Mouse (Mus musculus): Measurements from ENCODE around the gene Zfhx3. TPM values are rescaled to one million over a fixed set of nuclear protein-coding genes. Genes with fewer than 3 reads are reported as not detected.

Gene Zfhx3
- polyA plus RNA-seq, 1 experiment from 2014 or later, result 60.2 TPM

DNA sequence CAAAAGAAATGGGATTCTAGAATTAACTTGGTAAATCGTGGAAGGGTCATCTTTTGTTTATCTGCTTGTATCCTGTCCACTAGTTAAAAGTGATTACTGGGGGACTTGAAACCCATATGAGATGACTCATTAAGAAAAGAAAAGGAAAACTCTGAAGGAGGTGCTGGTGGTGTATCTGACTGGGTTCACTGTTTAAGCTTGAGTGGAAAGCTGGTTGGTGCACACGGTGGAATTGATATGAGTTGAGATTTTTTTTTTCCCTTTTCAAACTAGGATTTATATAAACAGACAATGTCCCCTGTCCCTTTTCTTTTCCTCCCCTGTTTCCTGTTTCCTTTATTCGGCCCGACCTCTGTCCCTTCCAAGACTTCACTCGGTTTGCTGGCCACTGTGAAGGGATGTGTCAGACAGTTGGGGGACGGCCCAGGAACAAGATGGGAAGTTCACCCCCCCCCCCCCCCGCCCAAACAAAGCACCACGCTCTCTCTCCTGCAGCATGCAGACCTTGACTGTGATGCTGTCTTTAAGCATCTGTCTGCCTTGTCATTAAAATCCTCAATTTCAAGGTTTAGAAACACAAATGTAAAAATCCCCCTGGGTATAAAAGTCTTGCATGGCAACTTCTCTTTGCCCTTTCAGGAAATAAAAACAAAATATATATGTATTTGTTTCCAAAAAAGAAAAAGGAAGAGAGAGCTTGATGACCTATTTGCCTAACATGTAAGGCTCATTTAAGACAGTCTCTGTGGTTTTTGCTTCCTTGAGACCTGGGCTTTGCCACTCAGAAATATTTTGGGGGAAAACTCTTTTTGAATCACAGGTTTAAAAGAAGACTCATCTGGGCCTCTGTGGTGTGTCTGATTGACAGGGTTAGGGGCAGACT lies 768.4 kb downstream of the Zfhx3 start:
- H3K4me3 ChIP-seq, result peak overlapping the region; percentile 15
- peaks cover 65% of the 10 kb centered on the region for H3K4me1 ChIP-seq
- H3K27me3 ChIP-seq (replicated peaks), result no peaks in the 10 kb centered on the region
- H3K4me2 ChIP-seq, result peak overlapping the region; percentile 91
- 12% methylated on average over 8 of the region's 8 CpGs for WGBS
- no peaks in the 10 kb centered on the region for H3K9me3 ChIP-seq
- peak overlapping the region; percentile 100 for H3K27ac ChIP-seq
- no peak for ATAC-seq (replicated peaks)
- peak overlapping the region; percentile 79 for H3K9ac ChIP-seq
- no peaks in the 10 kb centered on the region for H3K36me3 ChIP-seq (replicated peaks)

DNA sequence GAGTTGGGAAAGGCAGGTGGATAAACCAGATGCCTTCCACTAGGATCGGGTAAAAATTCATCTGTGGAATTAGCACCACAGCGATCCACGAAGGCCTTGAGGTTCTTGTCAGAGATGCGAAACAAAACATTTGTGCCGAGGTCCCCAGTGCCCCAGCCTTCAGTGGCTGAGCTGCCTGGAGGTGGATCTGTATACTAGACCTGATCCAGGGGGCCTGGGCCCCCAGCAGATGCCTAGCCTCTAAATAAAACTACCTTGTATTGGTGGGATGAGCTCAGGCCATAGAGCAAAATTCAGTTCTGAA lies 769.0 kb downstream of the Zfhx3 start:
- Histone ChIP-seq H3K4me2 (peak overlapping the region; percentile 91), H3K4me3 (no peak overlapping the region), H3K27ac (peak overlapping the region; percentile 100), H3K27me3 (replicated peaks) (no peaks in the 10 kb centered on the region), H3K9ac (peak overlapping the region; percentile 79), H3K4me1 (peaks cover 71% of the 10 kb centered on the region), H3K36me3 (replicated peaks) (no peaks in the 10 kb centered on the region), H3K9me3 (no peaks in the 10 kb centered on the region)
- ATAC-seq (replicated peaks), result no peak
- 16% methylated on average over 5 of the region's 5 CpGs for WGBS

DNA sequence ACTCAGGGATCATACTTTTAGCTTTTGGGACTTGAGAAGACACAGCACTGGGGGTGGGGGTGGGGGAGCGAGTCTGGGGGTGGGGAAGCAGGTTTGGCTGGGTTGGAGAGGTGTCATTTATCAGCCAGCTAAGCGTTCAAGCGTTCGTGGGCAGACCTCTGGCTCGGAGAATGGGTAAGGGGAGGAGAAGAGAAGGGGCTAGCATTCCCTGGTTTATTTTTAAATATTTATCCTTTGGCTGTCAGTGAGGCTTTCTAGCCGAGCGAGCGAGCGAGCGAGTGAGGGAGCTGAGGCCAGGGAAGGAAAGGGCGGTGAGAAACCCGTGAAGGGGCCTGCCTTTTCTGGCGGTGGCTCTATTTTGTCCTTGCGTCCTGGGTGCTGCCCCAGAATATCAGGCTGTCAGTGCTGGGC lies 769.6 kb downstream of the Zfhx3 start:
- Histone ChIP-seq H3K36me3 (replicated peaks) (no peaks in the 10 kb centered on the region), H3K9ac (peak overlapping the region; percentile 79), H3K4me1 (peaks cover 76% of the 10 kb centered on the region), H3K4me3 (peak overlapping the region; percentile 82), H3K9me3 (no peaks in the 10 kb centered on the region), H3K4me2 (peak overlapping the region; percentile 91), H3K27me3 (replicated peaks) (no peaks in the 10 kb centered on the region), H3K27ac (peak overlapping the region; percentile 100)
- ATAC-seq (replicated peaks), result no peak
- WGBS, result 19% methylated on average over 14 of the region's 14 CpGs

DNA sequence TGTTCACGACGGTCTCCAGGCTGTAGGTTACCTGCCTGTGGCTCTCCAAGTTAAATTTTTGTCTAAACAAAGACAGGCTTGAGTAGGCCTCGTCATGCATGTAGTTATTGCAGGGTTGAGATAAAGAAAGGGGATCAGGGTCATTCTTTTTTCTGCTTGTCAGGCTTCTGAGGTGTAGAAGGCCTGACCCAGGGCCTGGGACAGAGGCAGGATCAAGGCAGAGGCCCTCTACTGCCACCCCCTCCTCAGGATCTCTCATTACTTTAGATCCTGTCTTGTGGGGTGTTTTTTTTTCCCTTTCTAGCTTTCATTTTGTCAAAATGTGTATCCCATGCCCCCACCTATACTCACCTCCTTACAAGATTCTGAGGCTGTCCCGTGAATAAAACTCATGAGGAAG lies 770.2 kb downstream of the Zfhx3 start:
- Histone ChIP-seq H3K27ac (peak overlapping the region; percentile 100), H3K4me3 (peak overlapping the region; percentile 82), H3K4me1 (peaks cover 82% of the 10 kb centered on the region), H3K36me3 (replicated peaks) (no peaks in the 10 kb centered on the region), H3K9me3 (no peaks in the 10 kb centered on the region), H3K9ac (peak overlapping the region; percentile 79), H3K4me2 (peak overlapping the region; percentile 91), H3K27me3 (replicated peaks) (no peaks in the 10 kb centered on the region)
- WGBS, result 23% methylated on average over 4 of the region's 4 CpGs
- ATAC-seq (replicated peaks), result no peak

DNA sequence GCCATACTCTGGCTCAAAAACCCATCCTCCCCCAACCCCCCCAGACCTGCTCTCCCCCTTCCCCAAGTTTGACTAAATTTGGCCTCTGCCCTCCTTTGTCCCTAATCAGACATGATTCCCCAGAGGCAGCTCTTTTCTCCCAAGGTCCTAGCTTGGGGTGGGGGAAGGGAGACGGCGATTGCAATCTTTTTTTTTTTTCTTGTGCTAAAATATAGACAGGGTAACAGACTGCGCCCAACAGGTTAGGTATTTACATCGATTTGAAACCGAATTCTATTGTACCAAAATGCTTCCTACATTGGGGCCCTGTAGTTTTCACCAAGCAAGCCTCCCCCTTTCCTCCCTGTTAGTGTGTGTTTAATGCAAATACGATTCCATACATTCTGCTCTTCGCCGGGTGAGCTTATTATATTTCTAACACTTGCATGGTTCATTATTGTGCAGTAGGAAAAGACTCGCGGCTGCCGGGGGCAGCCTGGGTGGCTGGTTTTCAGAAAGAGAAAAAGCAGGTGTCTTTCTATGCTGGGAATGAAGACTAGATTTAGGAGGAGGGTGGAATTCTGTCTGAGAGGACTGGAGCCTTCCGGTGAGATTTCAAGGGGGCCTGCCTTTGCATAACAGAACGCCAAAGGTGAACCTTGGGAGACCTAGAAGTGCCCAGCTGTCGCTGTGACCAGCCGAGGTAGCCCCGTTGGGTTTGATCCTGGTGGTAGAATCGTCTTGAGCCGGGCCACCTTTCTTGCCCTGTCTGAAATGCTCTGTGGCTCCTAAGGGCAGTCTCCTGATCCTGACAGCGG lies 771.1 kb downstream of the Zfhx3 start:
- Histone ChIP-seq H3K36me3 (replicated peaks) (no peaks in the 10 kb centered on the region), H3K9me3 (no peaks in the 10 kb centered on the region), H3K27me3 (replicated peaks) (no peaks in the 10 kb centered on the region), H3K4me1 (peaks cover 88% of the 10 kb centered on the region), H3K4me2 (peak overlapping the region; percentile 91), H3K27ac (peak overlapping the region; percentile 100), H3K9ac (peak overlapping the region; percentile 79), H3K4me3 (peak overlapping the region; percentile 82)
- no peak for ATAC-seq (replicated peaks)
- 10% methylated on average over 19 of the region's 19 CpGs for WGBS

DNA sequence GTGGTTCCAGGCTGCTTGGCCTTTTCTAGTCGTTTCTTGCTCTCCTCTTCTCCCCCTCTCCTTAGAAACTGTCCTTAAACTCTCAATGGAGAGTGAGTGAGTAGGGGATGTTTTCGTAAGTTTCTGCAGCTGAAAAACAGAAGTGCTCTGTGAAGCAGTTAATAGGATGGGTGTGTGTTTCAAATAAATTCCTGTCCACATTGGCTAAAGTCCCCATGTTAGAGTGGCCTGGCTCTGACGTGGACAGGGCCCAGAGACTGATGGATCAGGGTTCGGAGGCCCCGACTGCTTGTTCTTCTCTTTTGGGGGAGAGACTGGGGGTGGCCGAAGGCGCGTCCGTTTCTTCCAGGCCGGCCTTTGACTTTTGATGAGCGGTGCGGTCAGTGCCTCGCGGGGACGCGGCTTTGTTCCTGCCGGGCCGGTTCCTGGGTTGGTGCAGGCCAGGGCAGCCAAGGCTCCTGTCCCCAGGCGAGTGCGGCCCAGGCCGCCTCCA lies 771.7 kb downstream of the Zfhx3 start:
- peak; percentile 21; the same call in 1 of the 2 replicates for ATAC-seq (replicated peaks)
- peak overlapping the region; percentile 82 for H3K4me3 ChIP-seq
- peak overlapping the region; percentile 91 for H3K4me2 ChIP-seq
- H3K27ac ChIP-seq, result peak overlapping the region; percentile 100
- H3K36me3 ChIP-seq (replicated peaks), result no peaks in the 10 kb centered on the region
- H3K9ac ChIP-seq, result peak overlapping the region; percentile 79
- peaks cover 88% of the 10 kb centered on the region for H3K4me1 ChIP-seq
- WGBS, result 2% methylated on average over 21 of the region's 21 CpGs
- H3K27me3 ChIP-seq (replicated peaks), result no peaks in the 10 kb centered on the region
- no peaks in the 10 kb centered on the region for H3K9me3 ChIP-seq

DNA sequence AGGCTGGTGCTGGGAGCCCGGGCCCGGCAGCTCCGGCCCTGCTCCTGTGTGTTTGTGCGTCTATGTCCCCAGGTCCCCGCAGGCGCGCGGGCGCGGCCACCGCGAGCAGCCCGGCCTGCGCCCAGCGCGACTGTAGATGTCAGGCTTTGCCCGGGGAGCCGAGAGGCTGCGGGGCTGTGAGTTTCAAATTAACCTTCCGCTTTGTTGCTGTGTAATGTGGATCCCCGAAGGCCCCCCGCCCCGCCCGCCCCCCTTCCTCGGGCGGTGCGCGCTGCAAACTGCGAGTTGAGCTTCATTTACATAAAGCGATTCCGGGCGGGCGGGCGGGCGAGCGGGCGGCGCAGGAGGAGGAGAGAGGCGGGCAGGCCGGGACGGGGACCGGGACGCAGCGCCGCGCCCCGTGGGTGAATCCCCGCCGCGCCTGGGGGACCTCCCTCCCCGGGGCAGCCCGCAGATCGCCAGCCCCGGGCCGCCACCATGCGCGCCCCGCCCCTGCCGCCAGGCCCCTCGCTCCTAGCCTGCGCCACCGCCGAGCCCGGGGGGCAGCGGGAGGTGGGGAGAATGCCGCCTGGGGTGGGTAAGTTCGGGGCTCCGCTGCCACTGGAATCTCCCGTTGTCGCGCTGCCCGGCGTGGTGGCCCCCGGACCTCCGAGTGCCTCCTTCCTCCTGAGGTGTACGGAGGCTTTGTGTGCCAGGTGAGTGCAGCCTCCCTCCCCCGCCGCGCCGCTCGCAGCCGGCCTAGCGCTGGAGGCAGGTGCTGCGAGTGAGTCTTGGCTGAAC lies 772.4 kb downstream of the Zfhx3 start:
- Histone ChIP-seq H3K4me2 (peak overlapping the region; percentile 91), H3K27ac (peak overlapping the region; percentile 100), H3K36me3 (replicated peaks) (no peaks in the 10 kb centered on the region), H3K27me3 (replicated peaks) (no peaks in the 10 kb centered on the region), H3K4me1 (peaks cover 89% of the 10 kb centered on the region), H3K4me3 (peak overlapping the region; percentile 82), H3K9me3 (no peaks in the 10 kb centered on the region), H3K9ac (peak overlapping the region; percentile 79)
- ATAC-seq (replicated peaks), result peak; percentile 78
- WGBS, result under 1% methylated on average over 68 of the region's 84 CpGs

DNA sequence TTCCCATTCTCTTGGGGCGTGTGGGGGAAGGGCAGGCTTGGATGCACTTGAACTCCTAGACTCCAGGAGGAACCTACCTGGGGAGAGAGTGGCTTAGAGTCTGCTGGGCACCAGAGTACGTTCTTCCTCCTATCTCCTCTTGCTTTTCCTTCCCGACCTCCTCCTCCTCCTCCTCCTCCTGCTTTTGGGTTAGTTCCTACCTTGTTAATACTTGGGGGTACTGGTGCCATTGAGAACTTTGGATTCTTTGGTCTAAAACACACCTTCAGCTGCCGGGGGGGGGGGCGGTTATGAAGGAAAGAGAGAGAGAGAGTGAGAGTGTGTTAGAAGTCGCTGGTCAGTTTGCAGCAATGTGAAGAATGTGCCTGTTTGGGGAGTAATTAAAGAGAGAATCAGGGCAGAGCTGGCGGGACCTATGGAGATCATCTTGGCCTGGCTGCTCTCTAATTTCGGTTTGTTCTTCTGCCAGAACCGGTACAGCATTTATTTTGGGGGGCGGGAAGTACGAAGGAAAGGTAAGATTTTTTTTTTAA lies 773.0 kb downstream of the Zfhx3 start:
- Histone ChIP-seq H3K4me3 (peak overlapping the region; percentile 82), H3K4me1 (peaks cover 90% of the 10 kb centered on the region), H3K9ac (peak overlapping the region; percentile 79), H3K9me3 (no peaks in the 10 kb centered on the region), H3K27ac (peak overlapping the region; percentile 100), H3K36me3 (replicated peaks) (no peaks in the 10 kb centered on the region), H3K27me3 (replicated peaks) (no peaks in the 10 kb centered on the region), H3K4me2 (peak overlapping the region; percentile 91)
- 10% methylated on average over 11 of the region's 11 CpGs for WGBS
- no peak for ATAC-seq (replicated peaks)

DNA sequence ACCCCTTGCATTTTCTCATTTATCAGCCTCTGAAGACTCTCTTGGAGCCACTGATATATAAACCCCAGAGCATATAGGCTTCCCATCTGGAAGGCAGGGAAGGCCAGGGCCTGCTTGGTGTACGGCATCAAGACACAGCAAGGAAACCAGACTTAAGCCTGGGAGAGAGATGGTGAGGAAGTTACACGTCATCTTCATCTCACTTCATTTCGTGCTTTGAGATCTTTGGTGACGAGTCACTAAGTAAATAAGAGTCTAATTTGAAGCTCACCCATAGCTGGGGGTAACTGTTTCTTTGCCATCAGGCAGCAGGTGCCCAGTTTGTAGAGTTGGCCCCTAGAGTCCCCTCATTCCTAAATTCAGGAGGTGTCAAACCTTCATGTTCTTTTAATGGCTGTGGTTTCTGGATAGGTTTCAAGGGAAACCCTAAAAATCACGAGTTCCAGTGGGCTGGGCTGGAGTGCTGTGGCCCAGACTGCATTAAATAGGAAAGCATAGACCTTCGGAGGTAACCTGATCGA lies 773.9 kb downstream of the Zfhx3 start:
- H3K4me3 ChIP-seq, result peak overlapping the region; percentile 82
- H3K36me3 ChIP-seq (replicated peaks), result no peaks in the 10 kb centered on the region
- no peak for ATAC-seq (replicated peaks)
- H3K27me3 ChIP-seq (replicated peaks), result no peaks in the 10 kb centered on the region
- H3K4me2 ChIP-seq, result peak overlapping the region; percentile 91
- peak overlapping the region; percentile 100 for H3K27ac ChIP-seq
- WGBS, result 33% methylated on average over 7 of the region's 7 CpGs
- H3K4me1 ChIP-seq, result peaks cover 90% of the 10 kb centered on the region
- no peaks in the 10 kb centered on the region for H3K9me3 ChIP-seq
- peak overlapping the region; percentile 79 for H3K9ac ChIP-seq

DNA sequence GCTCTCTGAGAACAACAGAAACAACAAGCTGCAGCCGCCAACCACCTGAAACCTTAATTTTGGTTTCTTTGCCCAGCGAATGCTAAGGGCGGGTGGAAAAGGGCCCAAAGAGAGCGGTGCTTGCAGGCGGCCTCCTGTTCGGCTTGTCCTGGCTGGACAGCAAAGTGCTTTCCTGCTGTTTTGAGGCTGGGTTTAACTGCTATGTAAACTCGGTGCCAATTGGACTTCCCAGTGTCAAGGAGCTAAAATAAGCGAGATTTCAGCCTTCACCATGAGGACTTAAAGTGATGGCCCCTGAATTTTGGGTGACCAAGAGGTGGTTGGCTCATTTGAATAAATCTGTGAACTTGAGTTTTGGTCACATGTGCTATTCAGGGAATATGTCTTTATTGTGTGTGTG lies 775.1 kb downstream of the Zfhx3 start:
- Histone ChIP-seq H3K4me2 (peak overlapping the region; percentile 91), H3K4me1 (peaks cover 90% of the 10 kb centered on the region), H3K27ac (peak overlapping the region; percentile 100; the same call in 1 of the 2 replicates), H3K36me3 (replicated peaks) (no peaks in the 10 kb centered on the region), H3K27me3 (replicated peaks) (no peaks in the 10 kb centered on the region), H3K9ac (peak overlapping the region; percentile 79; the same call in 1 of the 2 replicates), H3K4me3 (peak overlapping the region; percentile 82), H3K9me3 (no peaks in the 10 kb centered on the region)
- WGBS, result 24% methylated on average over 8 of the region's 8 CpGs
- ATAC-seq (replicated peaks), result no peak

DNA sequence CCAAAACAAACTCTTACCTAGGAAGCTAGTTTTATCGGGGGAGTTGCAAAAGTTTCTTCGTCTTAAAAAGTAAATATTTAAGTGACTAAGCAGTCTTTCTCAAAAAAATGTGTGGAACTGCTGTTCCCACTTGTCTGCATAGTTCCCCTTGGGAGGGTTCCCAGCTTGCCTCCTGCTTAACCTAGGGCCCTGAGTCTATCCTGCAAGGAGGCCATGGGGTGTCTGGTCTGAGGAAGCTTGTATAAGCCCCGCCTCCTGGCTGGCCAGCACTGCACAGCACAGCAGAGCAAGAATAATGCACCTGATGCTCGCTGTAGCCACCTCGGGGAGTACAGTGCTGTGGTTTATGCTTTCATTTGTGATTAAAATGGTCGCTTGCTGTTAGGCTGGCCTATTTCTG lies 775.6 kb downstream of the Zfhx3 start:
- WGBS, result 21% methylated on average over 6 of the region's 6 CpGs
- Histone ChIP-seq H3K4me1 (peaks cover 90% of the 10 kb centered on the region), H3K9ac (peak overlapping the region; percentile 79; the same call in 1 of the 2 replicates)

More for the DNA sequence above, 775.6 kb downstream of the Zfhx3 start:
- H3K36me3 ChIP-seq (replicated peaks), result no peaks in the 10 kb centered on the region
- no peak for ATAC-seq (replicated peaks)
- H3K27me3 ChIP-seq (replicated peaks), result no peaks in the 10 kb centered on the region
- H3K9me3 ChIP-seq, result no peaks in the 10 kb centered on the region
- H3K4me3 ChIP-seq, result peak overlapping the region; percentile 82
- H3K4me2 ChIP-seq, result peak overlapping the region; percentile 91
- peak overlapping the region; percentile 65 for H3K27ac ChIP-seq

All from midbrain, embryonic 15.5 days (tissue).